Mouse (Mus musculus) ES-E14 (cell line): ENCODE data around the gene Gm17555. TPM values are rescaled to one million over a fixed set of nuclear protein-coding genes. Genes with fewer than 3 reads are reported as not detected.
"Not testable (repeated sequence)": the region's sequence is repeated elsewhere in the genome, so short reads cannot be mapped to it uniquely, and the experiment has no call there.

ENCODE experiments used
- DNase-seq: peaks from one replicate; pipeline ENCODE4 v3.0.0-alpha.2; 2013; ENCODE audit warnings: low read depth, low spot score
- H3K27ac ChIP-seq: 2 replicates; pipeline ENCODE4 v1.5.1; 2012; ENCODE audit warnings: low read depth, mild to moderate bottlenecking, low read length, moderate library complexity, mixed read lengths; ENCODE audit not compliant: poor library complexity, insufficient read depth, severe bottlenecking
- H3K36me3 ChIP-seq: 2 replicates; pipeline ENCODE4 v1.6.1; 2012; ENCODE audit warnings: mild to moderate bottlenecking, low read length, moderate library complexity, mixed read lengths; ENCODE audit not compliant: control insufficient read depth, poor library complexity, insufficient read depth, severe bottlenecking
- H3K4me1 ChIP-seq, 2 experiments: fragments of 150-350 bp in 1 of 2; sonication (generic) in 1 of 2; 2 replicates each; pipeline ENCODE4 v1.6.1; 2012; ENCODE audit warnings: low read length in 2 of 2, mild to moderate bottlenecking in 1 of 2, mixed read lengths in 1 of 2; ENCODE audit not compliant: control insufficient read depth in 2 of 2, insufficient read depth in 2 of 2, poor library complexity in 1 of 2
- H3K4me3 ChIP-seq, 2 experiments: fragments of 150-350 bp in 1 of 2; sonication (generic) in 1 of 2; 2 replicates each; pipeline ENCODE4 v1.5.1; 2012; ENCODE audit warnings: low read length in 2 of 2, low read depth in 1 of 2, mild to moderate bottlenecking in 1 of 2, mixed read lengths in 1 of 2; ENCODE audit not compliant: insufficient read depth in 1 of 2, poor library complexity in 1 of 2, severe bottlenecking in 1 of 2
- H3K9ac ChIP-seq: 2 replicates; pipeline ENCODE4 v1.6.1; 2012; ENCODE audit warnings: low read depth, mild to moderate bottlenecking, low read length, mixed read lengths; ENCODE audit not compliant: poor library complexity, insufficient read depth, severe bottlenecking
- H3K9me3 ChIP-seq: fragments of 150-350 bp; sonication (generic); 2 replicates; pipeline ENCODE4 v1.6.1; 2012; ENCODE audit warnings: low read depth, mild to moderate bottlenecking, low read length; ENCODE audit not compliant: control insufficient read depth, insufficient read depth
- CHD2 ChIP-seq: IDR thresholded peaks from 2 replicates; pipeline ENCODE4 v1.6.1; 2014; ENCODE audit warnings: mild to moderate bottlenecking, low read depth, low read length, inconsistent platforms
- HCFC1 ChIP-seq: IDR thresholded peaks from 2 replicates; pipeline ENCODE4 v1.6.1; 2012; ENCODE audit warnings: low read length, inconsistent platforms, borderline replicate concordance; ENCODE audit not compliant: insufficient read depth
- MAFK ChIP-seq: IDR thresholded peaks from 2 replicates; pipeline ENCODE4 v1.6.1; 2014; ENCODE audit warnings: mild to moderate bottlenecking, low read depth, low read length, inconsistent platforms; ENCODE audit not compliant: insufficient read depth
- ZC3H11A ChIP-seq: IDR thresholded peaks from 2 replicates; pipeline ENCODE4 v1.6.1; 2012; ENCODE audit warnings: low read depth, mild to moderate bottlenecking, inconsistent platforms, low read length, borderline replicate concordance
- ZNF384 ChIP-seq: IDR thresholded peaks from 2 replicates; pipeline ENCODE4 v1.6.1; 2012; ENCODE audit warnings: low read depth, low read length, inconsistent platforms
- in situ Hi-C, 2 experiments: fragments of 600-800 bp; cut with MboI; formaldehyde crosslinking; loops; one replicate each; pipeline ENCODE4 v1.15.1; 2025; ENCODE audit warnings: low sequenced_read_pairs in 2 of 2, inconsistent platforms in 1 of 2; ENCODE audit not compliant: unreplicated experiment in 2 of 2
- total RNA-seq: library from RNA; depleted of rRNA; stranded (reverse); fragments of 300-350 nt; gene quantifications from 2 replicates; pipeline ENCODE4 v1.2.3, GENCODE M21; 2012; rRNA removed

Gene Gm17555
- not detected in 2 replicates for total RNA-seq

DNA sequence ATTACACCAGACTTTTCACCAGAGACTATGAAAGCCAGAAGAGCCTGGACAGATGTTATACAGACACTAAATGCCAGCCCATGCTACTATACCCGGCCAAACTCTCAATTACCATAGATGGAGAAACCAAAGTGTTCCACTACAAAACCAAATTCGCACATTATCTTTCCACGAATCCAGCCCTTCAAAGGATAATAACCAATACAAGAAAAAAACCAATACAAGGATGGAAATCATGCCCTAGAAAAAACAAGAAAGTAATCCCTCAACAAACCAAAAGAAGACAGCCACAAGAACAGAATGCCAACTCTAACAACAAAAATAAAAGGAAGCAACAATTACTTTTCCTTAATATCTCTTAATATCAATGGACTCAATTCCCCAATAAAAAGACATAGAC is at the start of gene Gm17555:
Gm17555 (plus strand) TSS at position 301 of the 400 bp plus-strand sequence.
- in situ Hi-C loops, H3K36me3 ChIP-seq, H3K4me1 ChIP-seq, H3K4me3 ChIP-seq, H3K27ac ChIP-seq, H3K9ac ChIP-seq, H3K9me3 ChIP-seq, DNase-seq: not testable (repeated sequence)

GRCm38 (mm10) chr2:126165277-126166018 is 49.5 kb upstream of the Gm17555 start:
- H3K27ac ChIP-seq = no peak overlapping the region
- no peak for DNase-seq
- H3K36me3 ChIP-seq = peaks cover 3% of the 10 kb centered on the region; the same call in 1 of the 2 replicates
- in situ Hi-C loops = no loop called here
- H3K9me3 ChIP-seq = no peaks in the 10 kb centered on the region
- H3K4me3 ChIP-seq = no peak overlapping the region
- H3K9ac ChIP-seq = no peak overlapping the region
- H3K4me1 ChIP-seq = no peaks in the 10 kb centered on the region
- TF ChIP-seq ZNF384 (no peak), ZC3H11A (no peak), HCFC1 (no peak), CHD2 (no peak), MAFK (no peak)

- no peak overlapping the region for H3K4me3 ChIP-seq
- H3K27ac ChIP-seq = no peak overlapping the region
- no peak for DNase-seq
- no peak overlapping the region for H3K9ac ChIP-seq
- H3K4me1 ChIP-seq = no peaks in the 10 kb centered on the region
- no peak for TF ChIP-seq HCFC1
- no peak for TF ChIP-seq CHD2
- TF ChIP-seq MAFK = no peak
- TF ChIP-seq ZNF384 = no peak
- no peaks in the 10 kb centered on the region for H3K9me3 ChIP-seq
- peaks cover 3% of the 10 kb centered on the region; the same call in 1 of the 2 replicates for H3K36me3 ChIP-seq
- in situ Hi-C loops = no loop called here
These were observed 48.6 kb upstream of the Gm17555 start for GRCm38 (mm10) chr2:126166335-126166734.

DNA sequence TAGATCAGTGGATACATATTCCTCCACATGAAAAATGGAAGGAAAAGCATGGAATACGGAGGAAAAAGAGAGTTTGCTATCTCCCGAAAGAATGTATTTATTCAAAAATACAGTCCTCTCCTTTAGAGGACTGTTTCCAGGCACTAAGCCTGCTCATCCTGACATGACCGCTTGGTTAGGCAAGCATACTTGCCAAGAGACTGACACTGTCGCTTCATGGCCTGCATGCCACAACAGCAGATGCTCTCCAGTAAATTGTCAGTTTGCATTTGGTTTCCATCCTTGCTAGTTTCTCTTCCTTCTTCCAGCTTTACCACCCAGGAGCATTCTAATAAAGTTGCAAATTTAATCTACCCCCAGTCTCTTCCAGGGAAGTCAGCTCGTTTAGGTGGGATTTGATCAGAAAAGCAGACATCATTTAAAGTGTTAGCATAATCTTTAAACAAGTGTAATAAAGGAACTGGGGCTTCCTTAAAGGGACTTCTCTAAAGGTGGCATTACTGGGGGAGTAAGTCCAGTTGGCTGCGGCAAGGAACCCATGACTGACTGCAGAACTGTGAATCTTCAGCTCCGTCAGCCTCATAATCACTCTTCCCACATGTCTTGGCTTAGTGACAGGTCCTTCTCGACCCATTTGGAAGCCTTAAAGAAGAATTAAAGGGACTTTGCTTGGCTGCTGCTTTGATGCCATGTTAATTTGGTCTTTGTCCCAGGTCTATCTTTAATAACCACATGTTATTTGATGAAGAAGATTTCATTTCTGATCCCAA is 47.9 kb upstream of the Gm17555 start:
- Histone ChIP-seq H3K9me3 (no peaks in the 10 kb centered on the region), H3K9ac (no peak overlapping the region), H3K27ac (no peak overlapping the region), H3K4me3 (no peak overlapping the region), H3K36me3 (no peaks in the 10 kb centered on the region; the same call in 1 of the 2 replicates), H3K4me1 (no peaks in the 10 kb centered on the region)
- in situ Hi-C loops = no loop called here
- TF ChIP-seq ZNF384 (no peak), HCFC1 (no peak), ZC3H11A (no peak), CHD2 (no peak), MAFK (no peak)
- no peak for DNase-seq

- no peaks in the 10 kb centered on the region for H3K4me1 ChIP-seq
- H3K36me3 ChIP-seq = no peaks in the 10 kb centered on the region
- in situ Hi-C loops = no loop called here
- no peak overlapping the region for H3K4me3 ChIP-seq
- no peaks in the 10 kb centered on the region for H3K9me3 ChIP-seq
- DNase-seq = no peak
- TF ChIP-seq MAFK (no peak), ZNF384 (no peak), ZC3H11A (no peak), HCFC1 (no peak), CHD2 (no peak)
- no peak overlapping the region for H3K9ac ChIP-seq
- no peak overlapping the region for H3K27ac ChIP-seq
These were observed 43.5 kb upstream of the Gm17555 start for GRCm38 (mm10) chr2:126171427-126171826.
